Mouse (Mus musculus) limb, embryonic 15.5 days (tissue): ENCODE measurements around the gene Npas1. TPM values are rescaled to one million over a fixed set of nuclear protein-coding genes. Genes with fewer than 3 reads are reported as not detected.

Experiments
- ATAC-seq: fragments of 200-750 bp; cut with Nextera tagmentation; 2 replicates; pipeline ENCODE4 v1.8.0; 2017; ENCODE audit warnings: low read depth, moderate TSS enrichment; ENCODE audit not compliant: insufficient number of reproducible peaks, low FRiP score, low TSS enrichment
- H3K27ac ChIP-seq: fragments of 300-500 bp; sonication (generic); 2 replicates; pipeline ENCODE4 v1.5.1; 2015; ENCODE audit warnings: moderate library complexity, mild to moderate bottlenecking, inconsistent platforms
- H3K27me3 ChIP-seq: fragments of 300-500 bp; sonication (generic); 2 replicates; pipeline ENCODE4 v1.6.1; 2015; ENCODE audit warnings: inconsistent platforms
- H3K36me3 ChIP-seq: fragments of 300-500 bp; sonication (generic); 2 replicates; pipeline ENCODE4 v1.6.1; 2015; ENCODE audit warnings: inconsistent platforms
- H3K4me1 ChIP-seq: fragments of 300-500 bp; sonication (generic); 2 replicates; pipeline ENCODE4 v1.6.1; 2015; ENCODE audit warnings: inconsistent platforms
- H3K4me2 ChIP-seq: fragments of 300-500 bp; sonication (generic); 2 replicates; pipeline ENCODE4 v1.6.1; 2015; ENCODE audit warnings: mild to moderate bottlenecking, inconsistent platforms
- H3K4me3 ChIP-seq: fragments of 300-500 bp; sonication (generic); 2 replicates; pipeline ENCODE4 v1.5.1; 2015; ENCODE audit warnings: mild to moderate bottlenecking, inconsistent platforms
- H3K9ac ChIP-seq: fragments of 300-500 bp; sonication (generic); 2 replicates; pipeline ENCODE4 v1.6.1; 2015; ENCODE audit warnings: inconsistent platforms
- H3K9me3 ChIP-seq: fragments of 300-500 bp; sonication (generic); 2 replicates; pipeline ENCODE4 v1.6.1; 2016; ENCODE audit warnings: inconsistent platforms
- WGBS: fragments of 180-500 bp; shearing (Covaris S2); methylation state at CpG from one replicate; pipeline ENCODE4 v1.1.7; 2015; 5-methylcytosine and 5-hydroxymethylcytosine counted together
- polyA plus RNA-seq: library from polyadenylated mRNA; unstranded; fragments of >200 nt; fragmentation: Nextera tagmentation; extraction: Ambion mirVana; gene quantifications from 2 replicates; pipeline ENCODE4 v1.2.1, GENCODE M21; 2015

Npas1 gene
- polyA plus RNA-seq = 0.20 and 0.22 TPM in 2 replicates

GRCm38 (mm10) chr7:16477628-16478027 lies at the start of gene Npas1:
TSS of gene Npas1 (minus strand) at chr7:16477728.
- peak within 1 kb of the TSS; percentile 46 for H3K4me2 ChIP-seq
- ATAC-seq = no peak
- H3K4me1 ChIP-seq = peaks cover 26% of the 10 kb centered on the region
- WGBS = 81% methylated on average over 8 of the region's 8 CpGs
- no peaks in the 10 kb centered on the region for H3K9me3 ChIP-seq
- no peaks in the 10 kb centered on the region for H3K36me3 ChIP-seq
- no peak within 1 kb of the TSS for H3K27ac ChIP-seq
- no peak within 1 kb of the TSS for H3K9ac ChIP-seq
- H3K4me3 ChIP-seq = peak within 1 kb of the TSS; percentile 29
- peaks cover 54% of the 10 kb centered on the region for H3K27me3 ChIP-seq

GRCm38 (mm10) chr7:16525995-16526394 lies 48.5 kb upstream of the Npas1 start:
- Histone ChIP-seq H3K9me3 (no peaks in the 10 kb centered on the region), H3K27ac (no peak overlapping the region), H3K36me3 (peaks cover 18% of the 10 kb centered on the region), H3K4me2 (no peak overlapping the region), H3K27me3 (no peaks in the 10 kb centered on the region), H3K4me1 (0 out of 2 replicates have a peak, but pooled peaks cover 5% of the 10 kb centered on the region), H3K9ac (no peak overlapping the region), H3K4me3 (no peak overlapping the region)
- ATAC-seq = no peak
- WGBS = 88% methylated on average over 2 of the region's 2 CpGs

DNA sequence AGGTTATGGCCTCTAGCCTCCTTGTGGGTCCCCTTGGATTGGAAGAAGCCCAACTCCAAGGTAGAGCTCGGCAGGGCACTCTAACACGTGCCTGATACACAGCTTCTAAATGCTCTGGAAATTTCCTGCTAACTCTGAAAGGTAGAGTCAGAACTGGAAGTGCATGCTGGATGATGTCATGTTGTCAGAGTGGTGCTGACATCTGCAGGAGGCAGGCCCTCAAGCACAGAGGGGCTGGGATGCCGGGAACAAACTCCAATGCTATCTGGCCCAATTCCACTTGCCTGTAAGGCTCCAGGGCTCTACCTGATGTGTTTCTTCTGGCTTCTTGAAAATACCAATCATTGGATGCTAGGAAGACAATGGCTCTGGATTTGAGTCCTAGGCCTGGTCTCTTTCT lies 47.9 kb upstream of the Npas1 start:
- Histone ChIP-seq H3K27me3 (no peaks in the 10 kb centered on the region), H3K4me3 (no peak overlapping the region), H3K27ac (no peak overlapping the region), H3K4me2 (no peak overlapping the region), H3K36me3 (peaks cover 16% of the 10 kb centered on the region), H3K4me1 (0 out of 2 replicates have a peak, but pooled peaks cover 3% of the 10 kb centered on the region), H3K9ac (no peak overlapping the region), H3K9me3 (no peaks in the 10 kb centered on the region)
- no peak for ATAC-seq
- WGBS = 70% methylated on average over 3 of the region's 3 CpGs

- Histone ChIP-seq H3K36me3 (peaks cover 16% of the 10 kb centered on the region), H3K9me3 (no peaks in the 10 kb centered on the region), H3K4me3 (no peak overlapping the region), H3K27me3 (no peaks in the 10 kb centered on the region), H3K9ac (no peak overlapping the region), H3K4me1 (0 out of 2 replicates have a peak, but pooled peaks cover 3% of the 10 kb centered on the region), H3K27ac (peak overlapping the region; percentile 43; the same call in 1 of the 2 replicates), H3K4me2 (no peak overlapping the region)
- WGBS = 34% methylated on average over 2 of the region's 2 CpGs
- no peak for ATAC-seq
These were observed 46.8 kb upstream of the Npas1 start for GRCm38 (mm10) chr7:16524308-16524707.

DNA sequence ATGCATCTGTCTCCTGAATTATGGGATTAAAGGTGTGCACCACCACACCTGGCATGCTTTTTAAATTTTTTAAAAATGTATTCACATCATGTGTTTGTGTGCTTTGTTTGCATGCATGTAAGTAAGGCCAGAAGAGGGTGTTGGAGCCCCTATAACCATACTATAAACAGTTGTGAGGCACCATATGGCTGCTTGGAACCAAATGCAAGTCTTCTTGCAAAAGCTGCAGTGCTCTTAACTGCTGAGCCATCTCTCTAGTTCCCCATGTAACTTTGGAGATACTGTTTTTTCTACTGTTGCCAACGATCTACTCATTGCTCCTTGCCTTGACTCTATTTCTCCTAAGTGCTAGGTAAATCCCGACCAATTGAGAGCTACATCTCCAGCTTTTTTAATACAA lies 41.8 kb upstream of the Npas1 start:
- Histone ChIP-seq H3K27ac (no peak overlapping the region), H3K4me1 (0 out of 2 replicates have a peak, but pooled peaks cover 2% of the 10 kb centered on the region), H3K4me3 (no peak overlapping the region), H3K9me3 (no peaks in the 10 kb centered on the region), H3K4me2 (no peak overlapping the region), H3K36me3 (peaks cover 16% of the 10 kb centered on the region), H3K27me3 (no peaks in the 10 kb centered on the region), H3K9ac (no peak overlapping the region)
- ATAC-seq = no peak
- 91% methylated on average over 2 of the region's 2 CpGs for WGBS

DNA sequence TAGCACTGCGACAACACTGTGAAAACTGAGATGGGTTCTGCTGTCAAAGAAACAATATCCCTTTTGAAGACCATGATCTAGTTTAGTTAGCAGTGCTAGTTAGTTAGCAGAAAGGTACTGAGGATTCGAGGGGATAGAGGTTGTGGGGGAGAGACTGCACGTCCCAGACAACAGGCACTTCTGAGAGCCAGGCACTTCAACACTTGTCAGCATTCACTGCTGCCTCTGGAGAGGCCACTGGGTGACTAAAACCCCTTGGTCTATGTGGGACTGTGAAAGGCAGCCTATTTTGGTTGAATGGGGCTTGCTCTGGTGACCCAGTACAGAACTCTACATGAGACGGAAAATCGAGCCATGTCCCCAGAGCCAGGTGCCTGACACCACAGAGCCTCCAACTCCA lies 39.7 kb upstream of the Npas1 start:
- ATAC-seq = no peak
- no peak overlapping the region for H3K9ac ChIP-seq
- no peak overlapping the region for H3K4me2 ChIP-seq
- no peaks in the 10 kb centered on the region for H3K4me1 ChIP-seq
- WGBS = 92% methylated on average over 5 of the region's 5 CpGs
- H3K9me3 ChIP-seq = no peaks in the 10 kb centered on the region
- H3K27ac ChIP-seq = no peak overlapping the region
- no peaks in the 10 kb centered on the region for H3K27me3 ChIP-seq
- H3K36me3 ChIP-seq = peaks cover 22% of the 10 kb centered on the region
- H3K4me3 ChIP-seq = no peak overlapping the region

DNA sequence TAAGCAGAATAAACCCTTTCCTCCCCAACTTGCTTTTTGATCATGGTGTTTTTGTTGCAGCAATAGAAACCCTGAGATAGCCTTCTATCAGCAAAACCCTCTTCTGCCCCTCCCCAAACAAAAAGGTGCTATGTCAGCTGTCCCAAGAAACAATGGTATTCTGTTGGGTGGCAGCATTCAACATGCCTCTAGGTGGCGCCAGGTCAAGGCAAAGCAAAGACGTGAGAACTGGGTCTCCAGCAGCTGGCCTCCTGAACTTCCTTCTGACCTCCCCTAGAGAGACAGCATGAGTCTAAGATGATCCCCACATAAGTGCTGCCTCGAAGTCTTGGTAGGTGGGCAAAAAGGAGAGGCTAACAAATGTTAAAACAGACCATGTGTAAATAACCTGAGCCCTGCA lies 29.8 kb upstream of the Npas1 start:
- WGBS = 23% methylated on average over 3 of the region's 3 CpGs
- no peak overlapping the region for H3K9ac ChIP-seq
- no peaks in the 10 kb centered on the region for H3K27me3 ChIP-seq
- no peak for ATAC-seq
- H3K4me2 ChIP-seq = no peak overlapping the region
- H3K4me1 ChIP-seq = no peaks in the 10 kb centered on the region
- H3K36me3 ChIP-seq = peaks cover 73% of the 10 kb centered on the region
- H3K4me3 ChIP-seq = no peak overlapping the region
- H3K27ac ChIP-seq = no peak overlapping the region
- H3K9me3 ChIP-seq = no peaks in the 10 kb centered on the region

DNA sequence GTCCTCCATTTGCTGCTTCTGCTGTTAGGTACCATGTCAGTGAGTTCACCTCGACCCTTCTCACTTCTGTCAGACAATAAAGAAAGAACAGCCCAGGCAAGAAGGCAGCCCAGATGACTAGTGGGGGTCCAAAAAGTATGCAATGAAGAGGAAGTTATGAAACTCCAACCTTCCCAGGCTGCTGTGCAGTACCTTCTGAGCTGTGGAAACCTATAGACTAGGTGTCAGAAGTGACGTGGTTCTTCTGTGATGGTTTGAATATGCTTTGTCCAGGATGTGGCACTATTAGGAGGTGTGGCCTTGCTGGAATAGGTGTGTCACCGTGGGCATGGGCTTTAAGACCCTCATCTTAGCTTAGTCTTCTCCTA lies 27.7 kb upstream of the Npas1 start:
- Histone ChIP-seq H3K27ac (no peak overlapping the region), H3K9me3 (no peaks in the 10 kb centered on the region), H3K4me3 (no peak overlapping the region), H3K9ac (no peak overlapping the region), H3K27me3 (no peaks in the 10 kb centered on the region), H3K4me1 (no peaks in the 10 kb centered on the region), H3K36me3 (peaks cover 65% of the 10 kb centered on the region), H3K4me2 (no peak overlapping the region)
- WGBS = 86% methylated on average over 3 of the region's 3 CpGs
- no peak for ATAC-seq

DNA sequence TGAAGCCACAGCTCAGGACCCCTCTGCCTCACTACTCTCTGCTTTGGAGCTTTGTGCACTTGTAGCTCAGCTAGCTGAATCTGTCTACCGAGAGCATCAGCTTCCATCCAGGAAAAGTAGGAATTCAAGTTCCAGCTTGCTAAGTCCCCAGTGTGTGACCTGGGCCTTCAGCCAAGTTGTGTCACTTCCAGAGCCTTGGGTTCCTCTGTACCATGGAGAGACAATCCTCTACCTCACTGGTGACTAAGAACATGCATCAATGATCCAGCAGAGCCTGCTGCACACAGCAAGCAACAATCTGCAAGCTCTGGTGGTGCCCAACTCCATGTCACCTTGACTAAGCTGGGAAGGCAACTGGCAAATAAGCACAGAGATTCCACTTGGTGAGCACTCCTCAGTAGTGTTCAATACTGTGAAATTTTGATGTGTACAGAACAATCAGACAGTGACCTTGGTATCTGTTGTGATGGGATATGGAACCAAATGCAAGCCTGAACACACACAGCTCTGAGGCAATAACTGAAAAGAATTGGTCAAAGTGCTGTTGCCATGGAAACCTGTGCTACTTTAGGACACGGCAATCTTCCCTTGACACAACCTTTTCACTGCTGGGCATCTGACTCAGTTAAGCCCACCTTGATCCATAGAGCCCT lies 27.2 kb upstream of the Npas1 start:
- H3K4me1 ChIP-seq = no peaks in the 10 kb centered on the region
- ATAC-seq = no peak
- peaks cover 62% of the 10 kb centered on the region for H3K36me3 ChIP-seq
- no peak overlapping the region for H3K9ac ChIP-seq
- H3K4me3 ChIP-seq = no peak overlapping the region
- H3K27ac ChIP-seq = no peak overlapping the region
- no peaks in the 10 kb centered on the region for H3K27me3 ChIP-seq
- WGBS = 69% methylated on average over 2 of the region's 2 CpGs
- H3K4me2 ChIP-seq = no peak overlapping the region
- H3K9me3 ChIP-seq = no peaks in the 10 kb centered on the region

GRCm38 (mm10) chr7:16501571-16501970 lies 24.0 kb upstream of the Npas1 start:
- no peak overlapping the region for H3K9ac ChIP-seq
- H3K27me3 ChIP-seq = no peaks in the 10 kb centered on the region
- H3K9me3 ChIP-seq = no peaks in the 10 kb centered on the region
- no peak overlapping the region for H3K4me3 ChIP-seq
- no peak overlapping the region for H3K27ac ChIP-seq
- 92% methylated on average over 4 of the region's 4 CpGs for WGBS
- peaks cover 75% of the 10 kb centered on the region for H3K36me3 ChIP-seq
- no peaks in the 10 kb centered on the region for H3K4me1 ChIP-seq
- no peak for ATAC-seq
- H3K4me2 ChIP-seq = no peak overlapping the region

- no peak overlapping the region for H3K4me2 ChIP-seq
- no peak overlapping the region for H3K27ac ChIP-seq
- H3K9ac ChIP-seq = no peak overlapping the region
- H3K4me3 ChIP-seq = no peak overlapping the region
- peaks cover 73% of the 10 kb centered on the region for H3K36me3 ChIP-seq
- no peak for ATAC-seq
- H3K4me1 ChIP-seq = no peaks in the 10 kb centered on the region
- H3K27me3 ChIP-seq = no peaks in the 10 kb centered on the region
- WGBS = 84% methylated on average over 6 of the region's 6 CpGs
- no peaks in the 10 kb centered on the region for H3K9me3 ChIP-seq
These were observed 22.2 kb upstream of the Npas1 start for GRCm38 (mm10) chr7:16499671-16500104.

DNA sequence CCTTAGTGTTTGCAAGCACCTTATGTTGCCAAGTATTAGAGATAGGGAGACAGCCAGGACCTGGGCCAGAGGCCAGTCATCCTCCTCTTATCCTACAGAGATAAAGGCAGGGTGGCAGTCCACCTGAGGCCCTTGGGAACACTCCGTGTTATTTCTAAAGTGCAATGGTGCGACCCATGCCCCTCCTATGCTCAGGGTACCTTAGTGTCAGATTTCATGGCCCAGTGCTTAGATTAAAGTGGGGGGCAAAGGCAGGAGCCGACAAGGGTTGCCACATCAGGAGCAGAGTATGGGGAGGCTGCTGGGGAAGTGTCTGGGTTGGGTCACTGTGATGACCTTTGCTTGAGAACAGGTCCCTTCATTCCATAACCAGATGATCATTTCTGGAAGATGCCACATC lies 18.7 kb upstream of the Npas1 start:
- Histone ChIP-seq H3K36me3 (peaks cover 44% of the 10 kb centered on the region), H3K4me2 (no peak overlapping the region), H3K4me3 (no peak overlapping the region), H3K9ac (no peak overlapping the region), H3K4me1 (no peaks in the 10 kb centered on the region), H3K27me3 (no peaks in the 10 kb centered on the region), H3K27ac (no peak overlapping the region), H3K9me3 (no peaks in the 10 kb centered on the region)
- ATAC-seq = no peak
- WGBS = 80% methylated on average over 3 of the region's 3 CpGs

DNA sequence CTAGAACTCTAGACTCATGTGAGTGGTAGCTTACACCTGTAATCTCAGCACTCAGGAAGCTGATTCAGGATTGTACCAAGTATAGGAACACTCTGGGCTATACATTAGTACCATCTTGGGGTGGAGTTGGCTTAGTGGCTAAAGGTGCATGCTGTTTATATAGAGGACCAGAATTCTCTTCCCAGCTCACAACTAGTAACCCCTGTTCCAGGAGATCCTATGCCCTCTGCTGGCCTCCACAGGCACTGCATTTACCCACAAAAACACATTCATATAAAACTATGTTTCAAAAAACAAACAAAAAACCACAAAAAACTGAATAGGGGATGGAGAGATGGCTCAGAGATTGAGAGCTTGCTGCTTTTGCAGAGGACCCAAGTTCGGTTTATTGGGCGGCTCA lies 15.8 kb upstream of the Npas1 start:
- no peak for ATAC-seq
- Histone ChIP-seq H3K9me3 (no peaks in the 10 kb centered on the region), H3K4me2 (no peak overlapping the region), H3K4me3 (no peak overlapping the region), H3K27me3 (no peaks in the 10 kb centered on the region), H3K27ac (no peak overlapping the region), H3K4me1 (no peaks in the 10 kb centered on the region), H3K36me3 (peaks cover 33% of the 10 kb centered on the region), H3K9ac (no peak overlapping the region)
- WGBS = 36% methylated on average over 2 of the region's 2 CpGs
